Mouse (Mus musculus) hindbrain, embryonic 12.5 days (tissue): Measurements from ENCODE around the gene Cenpo. TPM values are rescaled to one million over a fixed set of nuclear protein-coding genes. Genes with fewer than 3 reads are reported as not detected.
"Not testable (repeated sequence)": the region's sequence is repeated elsewhere in the genome, so short reads cannot be mapped to it uniquely, and the experiment has no call there.

Experiments
- ATAC-seq: fragments of 200-750 bp; cut with Nextera tagmentation; 2 replicates; pipeline ENCODE4 v1.8.0; 2017; ENCODE audit warnings: moderate TSS enrichment; ENCODE audit not compliant: low FRiP score
- H3K27ac ChIP-seq: fragments of 300-500 bp; sonication (generic); 2 replicates; pipeline ENCODE4 v1.5.1; 2016; ENCODE audit warnings: mild to moderate bottlenecking
- H3K27me3 ChIP-seq: fragments of 300-500 bp; sonication (generic); 2 replicates; pipeline ENCODE4 v1.6.1; 2016; ENCODE audit warnings: mild to moderate bottlenecking
- H3K36me3 ChIP-seq: fragments of 300-500 bp; sonication (generic); 2 replicates; pipeline ENCODE4 v1.6.1; 2016; ENCODE audit warnings: mild to moderate bottlenecking
- H3K4me1 ChIP-seq: fragments of 300-500 bp; sonication (generic); 2 replicates; pipeline ENCODE4 v1.6.1; 2016
- H3K4me2 ChIP-seq: fragments of 300-500 bp; sonication (generic); replicated peaks from 2 replicates; pipeline ENCODE4 v1.6.1; 2016; ENCODE audit warnings: mild to moderate bottlenecking
- H3K4me3 ChIP-seq: fragments of 300-500 bp; sonication (generic); 2 replicates; pipeline ENCODE4 v1.5.1; 2016; ENCODE audit warnings: mild to moderate bottlenecking
- H3K9ac ChIP-seq: fragments of 300-500 bp; sonication (generic); 2 replicates; pipeline ENCODE4 v1.6.1; 2016; ENCODE audit warnings: mild to moderate bottlenecking, moderate library complexity
- H3K9me3 ChIP-seq: fragments of 300-500 bp; sonication (generic); replicated peaks from 2 replicates; pipeline ENCODE4 v1.6.1; 2016; ENCODE audit warnings: mild to moderate bottlenecking
- WGBS: fragments of 180-500 bp; shearing (Covaris S2); methylation state at CpG from one replicate; pipeline ENCODE4 v1.1.7; 2016; 5-methylcytosine and 5-hydroxymethylcytosine counted together
- polyA plus RNA-seq: library from polyadenylated mRNA; unstranded; fragments of >200 nt; fragmentation: Nextera tagmentation; extraction: Ambion mirVana; gene quantifications from 2 replicates; pipeline ENCODE4 v1.2.1, GENCODE M21; 2016

Gene Cenpo
- polyA plus RNA-seq: 14.8 and 15.3 TPM in 2 replicates

GRCm38 (mm10) chr12:4233572-4234508 lies at the start of gene Cenpo, which contains the start of gene Ptrhd1:
TSS of gene Cenpo (minus strand) at chr12:4234294.
TSS of gene Ptrhd1 (plus strand) at chr12:4234027.
- H3K9me3 ChIP-seq: no peaks in the 10 kb centered on the region
- H3K4me2 ChIP-seq: peak within 1 kb of the TSS; percentile 67
- no peaks in the 10 kb centered on the region for H3K27me3 ChIP-seq
- peaks cover 11% of the 10 kb centered on the region for H3K4me1 ChIP-seq
- H3K9ac ChIP-seq: peak within 1 kb of the TSS; percentile 71
- H3K27ac ChIP-seq: peak within 1 kb of the TSS; percentile 95
- ATAC-seq: peak; percentile 99
- WGBS: under 1% methylated on average over 50 of the region's 50 CpGs
- peaks cover 12% of the 10 kb centered on the region for H3K36me3 ChIP-seq
- H3K4me3 ChIP-seq: peak within 1 kb of the TSS; percentile 71

- Histone ChIP-seq H3K4me2 (no peak overlapping the region), H3K4me3 (no peak overlapping the region), H3K4me1 (no peaks in the 10 kb centered on the region), H3K27me3 (no peaks in the 10 kb centered on the region), H3K27ac (no peak overlapping the region), H3K9ac (no peak overlapping the region), H3K36me3 (peaks cover 7% of the 10 kb centered on the region), H3K9me3 (no peaks in the 10 kb centered on the region)
- ATAC-seq: no peak
- 93% methylated on average over 3 of the region's 3 CpGs for WGBS
These were observed 45.8 kb upstream of the Cenpo start for GRCm38 (mm10) chr12:4279878-4280277.

- 90% methylated on average over 3 of the region's 3 CpGs for whole genome bisulfite sequencing
These were observed 45.1 kb upstream of the Cenpo start for GRCm38 (mm10) chr12:4278978-4279755.

GRCm38 (mm10) chr12:4271078-4271477 lies 37.0 kb upstream of the Cenpo start:
- peaks cover 42% of the 10 kb centered on the region for H3K36me3 ChIP-seq

More at GRCm38 (mm10) chr12:4278978-4279755, 45.1 kb upstream of the Cenpo start:
- ATAC-seq: no peak
- Histone ChIP-seq H3K4me2 (no peak overlapping the region), H3K27ac (no peak overlapping the region), H3K4me3 (no peak overlapping the region), H3K9me3 (no peaks in the 10 kb centered on the region), H3K4me1 (no peaks in the 10 kb centered on the region), H3K9ac (no peak overlapping the region), H3K27me3 (no peaks in the 10 kb centered on the region), H3K36me3 (peaks cover 13% of the 10 kb centered on the region)

GRCm38 (mm10) chr12:4267765-4268164 lies 33.7 kb upstream of the Cenpo start:
- Histone ChIP-seq H3K4me2 (no peak overlapping the region), H3K4me1 (no peaks in the 10 kb centered on the region), H3K27ac (no peak overlapping the region), H3K27me3 (no peaks in the 10 kb centered on the region), H3K9me3 (no peaks in the 10 kb centered on the region; the same call in 1 of the 2 replicates), H3K4me3 (no peak overlapping the region), H3K36me3 (peaks cover 48% of the 10 kb centered on the region), H3K9ac (no peak overlapping the region)
- WGBS: 93% methylated on average over 4 of the region's 4 CpGs
- no peak for ATAC-seq

More at GRCm38 (mm10) chr12:4271078-4271477, 37.0 kb upstream of the Cenpo start:
- Histone ChIP-seq H3K4me1 (no peaks in the 10 kb centered on the region), H3K9me3 (no peaks in the 10 kb centered on the region; the same call in 1 of the 2 replicates), H3K4me3 (no peak overlapping the region), H3K9ac (no peak overlapping the region), H3K27me3 (no peaks in the 10 kb centered on the region), H3K4me2 (no peak overlapping the region), H3K27ac (no peak overlapping the region)
- 92% methylated on average over 6 of the region's 6 CpGs for WGBS
- ATAC-seq: no peak

GRCm38 (mm10) chr12:4252742-4253655 lies 18.9 kb upstream of the Cenpo start:
- Histone ChIP-seq H3K9ac (no peak overlapping the region), H3K27ac (no peak overlapping the region), H3K4me1 (no peaks in the 10 kb centered on the region), H3K9me3 (no peaks in the 10 kb centered on the region), H3K4me3 (no peak overlapping the region), H3K4me2 (no peak overlapping the region), H3K36me3 (peaks cover 26% of the 10 kb centered on the region), H3K27me3 (no peaks in the 10 kb centered on the region)
- no peak for ATAC-seq
- WGBS: 89% methylated on average over 16 of the region's 16 CpGs

- no peaks in the 10 kb centered on the region for H3K27me3 ChIP-seq
- no peak overlapping the region for H3K4me2 ChIP-seq
- no peaks in the 10 kb centered on the region for H3K4me1 ChIP-seq
- H3K9me3 ChIP-seq: no peaks in the 10 kb centered on the region
- H3K4me3 ChIP-seq: no peak overlapping the region
- 90% methylated on average over 6 of the region's 6 CpGs for WGBS
- H3K27ac ChIP-seq: no peak overlapping the region
- peaks cover 24% of the 10 kb centered on the region for H3K36me3 ChIP-seq
- ATAC-seq: no peak
- no peak overlapping the region for H3K9ac ChIP-seq
These were observed 15.7 kb upstream of the Cenpo start for GRCm38 (mm10) chr12:4249786-4250185.

- 84% methylated on average over 10 of the region's 10 CpGs for WGBS
- Histone ChIP-seq H3K4me1 (no peaks in the 10 kb centered on the region), H3K9ac (no peak overlapping the region), H3K4me2 (no peak overlapping the region), H3K27me3 (no peaks in the 10 kb centered on the region), H3K9me3 (no peaks in the 10 kb centered on the region), H3K27ac (no peak overlapping the region), H3K36me3 (peaks cover 8% of the 10 kb centered on the region), H3K4me3 (no peak overlapping the region)
- no peak for ATAC-seq
These were observed 11.6 kb upstream of the Cenpo start for GRCm38 (mm10) chr12:4245742-4246141.

- ATAC-seq: no peak
- 86% methylated on average over 2 of the region's 2 CpGs for WGBS
- H3K4me2 ChIP-seq: no peak overlapping the region
- no peak overlapping the region for H3K9ac ChIP-seq
- no peaks in the 10 kb centered on the region for H3K9me3 ChIP-seq
- no peak overlapping the region for H3K4me3 ChIP-seq
- H3K27ac ChIP-seq: no peak overlapping the region
- H3K27me3 ChIP-seq: no peaks in the 10 kb centered on the region
- H3K4me1 ChIP-seq: no peaks in the 10 kb centered on the region
- H3K36me3 ChIP-seq: peaks cover 8% of the 10 kb centered on the region
These were observed 9.7 kb upstream of the Cenpo start for GRCm38 (mm10) chr12:4243805-4244204.

- not testable (repeated sequence) for H3K27me3 ChIP-seq, H3K36me3 ChIP-seq, ATAC-seq, H3K4me1 ChIP-seq, H3K4me3 ChIP-seq, H3K9ac ChIP-seq, H3K4me2 ChIP-seq, H3K9me3 ChIP-seq, H3K27ac ChIP-seq
- 84% methylated on average over 8 of the region's 8 CpGs for WGBS
These were observed 6.2 kb upstream of the Cenpo start for GRCm38 (mm10) chr12:4240281-4240680.

GRCm38 (mm10) chr12:4237481-4237880 lies 3.4 kb upstream of the Cenpo start:
- no peak overlapping the region for H3K4me2 ChIP-seq
- no peaks in the 10 kb centered on the region for H3K9me3 ChIP-seq
- H3K4me1 ChIP-seq: peaks cover 9% of the 10 kb centered on the region
- H3K9ac ChIP-seq: no peak overlapping the region
- H3K27me3 ChIP-seq: no peaks in the 10 kb centered on the region
- H3K36me3 ChIP-seq: 0 out of 2 replicates have a peak, but pooled peaks cover 8% of the 10 kb centered on the region
- WGBS: 95% methylated on average over 15 of the region's 15 CpGs
- ATAC-seq: no peak
- H3K4me3 ChIP-seq: no peak overlapping the region
- H3K27ac ChIP-seq: no peak overlapping the region
